Mouse (Mus musculus): ENCODE data around the gene Cd300ld4. TPM values are rescaled to one million over a fixed set of nuclear protein-coding genes. Genes with fewer than 3 reads are reported as not detected.
"Not testable (repeated sequence)": the region's sequence is repeated elsewhere in the genome, so short reads cannot be mapped to it uniquely, and the experiment has no call there.

The Cd300ld4 gene
- total RNA-seq (2021): not detected
- long read RNA-seq: 0 reads

GRCm38 (mm10) chr11:115026912-115027311 is at the start of gene Cd300ld4:
Gene Cd300ld4 (minus strand): TSS chr11:115027012.
- DNase-seq (ENCODE audit: low spot score in 2 of 2): not testable (repeated sequence)

DNA sequence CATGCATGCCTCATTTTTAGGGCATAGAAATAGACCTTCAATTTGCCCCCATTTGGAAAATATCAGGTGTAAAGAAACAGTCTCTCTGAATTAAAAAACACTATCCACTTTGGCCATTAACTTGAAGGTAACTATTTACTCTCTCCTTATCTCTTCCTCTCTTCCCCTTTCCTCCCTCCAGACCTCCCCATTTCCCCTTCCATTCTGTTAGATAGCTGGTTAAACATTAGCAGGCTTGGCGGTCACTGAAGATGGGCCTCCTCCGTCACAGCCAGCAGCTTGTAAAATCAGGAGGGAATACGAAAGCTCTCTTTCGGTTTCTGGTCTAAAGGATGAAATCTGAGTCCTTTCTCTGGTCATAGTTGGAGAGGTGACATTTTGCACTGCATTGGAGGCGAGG is 49.0 kb upstream of the Cd300ld4 start:
- no peak for DNase-seq (ENCODE audit: low spot score in 2 of 2)

- DNase-seq (ENCODE audit: low spot score in 2 of 2): no peak
These were observed 48.6 kb upstream of the Cd300ld4 start for GRCm38 (mm10) chr11:115075407-115075806.

DNA sequence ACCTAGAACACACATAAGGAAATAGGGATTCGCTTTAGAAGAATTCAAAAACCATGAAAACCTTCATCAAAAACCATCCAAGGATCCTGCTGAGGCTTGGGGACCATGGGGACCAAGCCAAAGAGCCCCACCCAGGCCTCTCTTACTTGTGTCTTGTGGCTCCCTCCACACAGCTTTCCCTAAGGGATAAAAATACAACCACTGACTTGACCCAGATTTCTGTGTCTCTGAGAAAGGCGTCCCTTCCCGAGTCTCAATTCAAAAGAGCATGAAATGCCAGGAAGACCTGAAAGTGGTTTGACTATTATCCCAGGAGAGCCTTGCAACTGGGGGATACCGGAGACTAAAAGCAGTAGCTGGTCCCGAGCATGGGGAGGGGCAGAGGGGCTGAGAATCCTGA is 46.2 kb upstream of the Cd300ld4 start:
- DNase-seq (ENCODE audit: low spot score in 2 of 2): no peak

GRCm38 (mm10) chr11:115071631-115072294 is 45.0 kb upstream of the Cd300ld4 start:
- DNase-seq (ENCODE audit: low spot score in 2 of 2): peak in 1 of 2 experiments; percentile 22

DNA sequence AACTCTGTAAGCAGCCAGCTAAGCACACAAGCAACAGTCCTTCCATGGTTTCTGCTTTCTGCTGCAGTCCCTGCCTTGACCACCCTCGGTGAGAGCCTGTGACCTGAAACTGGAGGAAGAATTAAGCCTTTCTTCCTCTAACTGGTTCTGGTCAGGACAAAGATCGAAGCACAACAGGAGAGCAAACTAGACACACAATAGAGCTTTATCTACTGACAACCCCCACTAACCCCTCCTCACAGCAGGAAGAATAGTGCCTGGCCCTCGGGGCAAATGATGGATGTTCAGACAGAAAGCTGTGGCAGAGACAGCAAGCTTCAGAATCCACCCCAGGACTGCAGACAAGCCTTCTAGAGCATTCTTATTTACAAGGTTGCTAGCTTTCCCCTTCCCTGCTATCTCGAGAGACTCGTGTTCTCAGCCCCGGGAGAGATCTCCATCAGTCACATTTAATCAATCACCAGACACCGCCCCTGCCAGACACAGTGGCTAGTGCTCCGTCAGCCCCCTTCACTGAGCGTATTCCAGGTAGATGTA is 44.3 kb upstream of the Cd300ld4 start:
- DNase-seq (ENCODE audit: low spot score in 2 of 2): no peak

- DNase-seq (ENCODE audit: low spot score in 2 of 2): no peak
These were observed 40.0 kb upstream of the Cd300ld4 start for GRCm38 (mm10) chr11:115066768-115067167.

- no peak for DNase-seq (ENCODE audit: low spot score in 2 of 2)
These were observed 35.3 kb upstream of the Cd300ld4 start, which contains the start of gene Cd300e for GRCm38 (mm10) chr11:115062077-115062476. Gene Cd300e (minus strand): TSS chr11:115062177.

DNA sequence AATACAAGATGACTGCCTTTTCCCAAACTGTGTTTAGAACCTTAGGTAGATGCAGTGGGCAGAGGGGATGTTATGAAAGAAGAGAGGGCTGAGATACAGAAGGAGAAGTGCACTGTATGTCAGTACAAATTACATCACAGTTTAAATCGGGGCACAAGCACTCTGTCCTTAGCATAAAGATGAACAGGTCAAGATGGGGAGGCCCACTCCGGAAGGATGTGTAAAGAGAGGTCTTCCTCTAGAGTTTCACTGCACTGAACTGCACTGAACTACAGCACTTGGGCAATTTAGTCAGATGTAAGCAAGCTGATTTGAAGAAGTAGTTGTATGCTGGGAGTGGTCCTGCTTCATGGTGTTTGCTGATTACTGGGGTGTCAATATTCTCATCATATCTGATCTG is 33.0 kb upstream of the Cd300ld4 start:
- DNase-seq (ENCODE audit: low spot score in 2 of 2): no peak

DNA sequence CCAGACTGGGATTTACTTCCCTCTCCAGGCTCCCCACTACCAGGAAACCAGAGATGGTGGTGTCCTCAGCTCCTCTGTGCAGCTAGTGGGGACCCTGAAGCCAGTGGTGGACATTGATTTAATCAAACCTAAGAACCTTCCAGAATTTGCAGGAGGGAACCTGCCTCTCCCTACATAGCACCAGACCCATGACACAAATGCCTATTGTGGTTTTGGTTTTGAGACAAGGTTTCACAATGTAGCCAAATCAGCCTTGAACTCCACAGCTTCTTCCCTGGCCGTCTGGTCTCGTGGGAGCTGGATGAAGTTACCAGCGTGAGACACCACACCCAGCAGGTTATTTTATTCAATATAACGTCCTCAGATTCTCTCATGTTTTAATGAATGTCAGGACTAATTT is 31.9 kb upstream of the Cd300ld4 start:
- DNase-seq (ENCODE audit: low spot score in 2 of 2): no peak

GRCm38 (mm10) chr11:115054537-115054936 is 27.7 kb upstream of the Cd300ld4 start:
- no peak for DNase-seq (ENCODE audit: low spot score in 2 of 2)

DNA sequence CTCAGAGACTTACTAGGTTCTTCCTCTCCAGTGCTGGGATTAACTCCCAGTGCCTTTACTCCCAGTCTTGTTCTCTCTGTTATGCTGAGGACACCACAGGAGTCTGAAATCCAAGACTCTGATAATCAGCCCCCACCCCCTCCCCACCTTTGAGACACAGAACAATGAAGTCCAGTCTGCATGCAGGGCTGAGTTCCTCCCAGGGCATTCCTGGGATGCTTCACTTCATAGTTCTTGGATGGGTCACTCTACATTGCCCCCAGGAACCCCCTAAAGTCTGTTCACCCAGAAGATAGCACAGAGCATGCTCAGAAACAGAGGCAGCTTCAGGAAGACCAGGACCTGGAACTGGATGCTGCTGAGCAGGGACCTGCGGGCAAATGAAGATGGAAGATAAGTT is 26.2 kb upstream of the Cd300ld4 start:
- DNase-seq (ENCODE audit: low spot score in 2 of 2): no peak

DNA sequence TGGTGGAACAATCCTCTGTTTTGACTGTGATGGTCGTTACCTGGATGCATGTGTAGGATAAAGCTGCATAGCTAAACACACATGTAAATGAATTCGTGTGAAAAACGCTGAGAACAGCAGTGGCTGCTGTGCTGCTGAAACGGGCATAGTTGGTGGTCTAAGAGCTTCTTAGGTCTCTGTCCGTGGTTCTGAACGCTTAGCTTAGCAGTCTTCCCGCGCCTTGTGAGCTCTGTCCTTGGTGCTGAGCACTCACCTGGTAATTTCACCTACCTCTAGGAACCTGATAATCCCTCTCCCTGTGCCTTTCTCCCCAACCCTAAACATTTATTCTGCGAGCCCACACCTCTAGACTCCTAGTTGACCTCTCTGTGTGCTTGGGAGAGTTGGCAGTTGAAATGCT is 25.4 kb upstream of the Cd300ld4 start:
- DNase-seq (ENCODE audit: low spot score in 2 of 2): no peak

DNA sequence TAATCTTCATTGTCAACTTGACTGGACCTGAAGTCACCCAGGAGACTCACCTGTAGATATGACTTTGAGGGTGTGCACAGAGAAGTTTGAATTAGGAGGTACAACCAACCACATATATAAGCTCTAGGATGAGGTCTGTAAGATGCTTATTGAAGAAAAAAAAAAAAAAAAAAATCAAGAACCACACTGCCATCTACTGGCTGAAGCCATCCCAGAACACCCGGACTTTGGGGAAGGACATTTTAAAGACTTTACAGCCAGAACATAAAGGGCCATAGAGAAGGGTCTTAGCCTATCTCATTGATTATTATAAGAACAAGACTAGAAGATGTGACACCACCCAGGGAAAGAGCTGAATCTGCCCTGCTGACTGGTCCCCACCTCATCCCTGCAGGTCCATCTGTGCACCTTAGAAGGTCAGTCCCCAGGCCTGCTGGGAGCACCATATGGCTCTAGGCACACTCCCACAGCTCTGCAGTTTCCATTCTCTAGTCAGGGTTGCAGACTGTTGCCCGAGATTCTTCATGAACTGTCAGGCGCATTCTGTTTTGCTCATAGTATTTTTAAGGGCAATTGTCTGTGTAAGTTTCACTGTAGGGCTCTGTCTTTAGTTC is 22.6 kb upstream of the Cd300ld4 start:
- peak in 1 of 2 experiments; percentile 19 for DNase-seq (ENCODE audit: low spot score in 2 of 2)

DNA sequence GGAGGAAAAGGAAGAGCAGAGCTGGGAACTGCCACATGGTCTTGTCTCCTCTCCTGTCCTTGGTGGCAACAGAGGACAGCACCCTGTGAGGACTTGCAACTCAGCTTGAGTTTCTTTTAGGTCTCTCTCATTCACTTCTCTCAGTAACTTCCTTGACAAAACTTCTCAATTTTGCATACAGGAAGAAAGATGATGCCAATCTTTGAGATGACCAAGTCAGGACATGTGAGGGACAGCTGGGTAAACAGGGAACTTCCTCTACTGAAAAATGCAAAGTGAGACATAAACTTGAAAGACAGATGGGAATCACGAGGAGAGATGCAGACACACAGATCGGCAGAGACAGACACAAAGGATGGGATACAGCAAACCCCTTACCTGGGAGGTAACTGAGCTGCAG is 21.4 kb upstream of the Cd300ld4 start, which contains the start of gene Cd300ld3:
TSS of gene Cd300ld3 (minus strand) at position 151 of the 400 bp plus-strand sequence.
- no peak for DNase-seq (ENCODE audit: low spot score in 2 of 2)

DNA sequence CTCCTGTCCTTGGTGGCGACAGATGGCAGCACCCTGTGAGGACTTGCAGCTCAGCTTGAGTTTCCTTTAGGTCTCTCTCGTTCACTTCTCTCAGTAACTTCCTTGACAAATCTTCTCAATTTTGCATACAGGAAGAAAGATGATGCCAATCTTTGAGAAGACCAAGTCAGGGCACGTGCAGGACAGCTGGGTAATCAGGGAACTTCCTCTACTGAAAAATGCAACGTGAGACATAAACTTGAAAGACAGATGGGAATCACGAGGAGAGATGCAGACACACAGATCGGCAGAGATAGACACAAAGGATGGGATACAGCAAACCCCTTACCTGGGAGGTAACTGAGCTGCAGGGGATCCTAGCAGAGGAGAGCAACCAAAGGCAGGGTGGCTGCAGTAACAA is 10.9 kb upstream of the Cd300ld4 start, which contains the start of gene Cd300ld5:
TSS of gene Cd300ld5 (minus strand) at position 101 of the 400 bp plus-strand sequence.
- DNase-seq (ENCODE audit: low spot score in 2 of 2): not testable (repeated sequence)

DNA sequence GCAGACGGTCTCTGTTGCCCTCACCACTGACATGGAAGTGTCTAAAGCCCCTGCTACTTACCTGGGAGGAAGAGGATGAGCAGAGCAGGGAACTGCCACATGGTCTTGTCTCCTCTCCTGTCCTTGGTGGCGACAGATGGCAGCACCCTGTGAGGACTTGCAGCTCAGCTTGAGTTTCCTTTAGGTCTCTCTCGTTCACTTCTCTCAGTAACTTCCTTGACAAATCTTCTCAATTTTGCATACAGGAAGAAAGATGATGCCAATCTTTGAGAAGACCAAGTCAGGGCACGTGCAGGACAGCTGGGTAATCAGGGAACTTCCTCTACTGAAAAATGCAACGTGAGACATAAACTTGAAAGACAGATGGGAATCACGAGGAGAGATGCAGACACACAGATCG is 10.7 kb downstream of the Cd300ld4 start, which contains the start of gene Cd300ld2:
TSS of gene Cd300ld2 (minus strand) at position 101 of the 400 bp plus-strand sequence.
- not testable (repeated sequence) for DNase-seq (ENCODE audit: low spot score in 2 of 2)

DNA sequence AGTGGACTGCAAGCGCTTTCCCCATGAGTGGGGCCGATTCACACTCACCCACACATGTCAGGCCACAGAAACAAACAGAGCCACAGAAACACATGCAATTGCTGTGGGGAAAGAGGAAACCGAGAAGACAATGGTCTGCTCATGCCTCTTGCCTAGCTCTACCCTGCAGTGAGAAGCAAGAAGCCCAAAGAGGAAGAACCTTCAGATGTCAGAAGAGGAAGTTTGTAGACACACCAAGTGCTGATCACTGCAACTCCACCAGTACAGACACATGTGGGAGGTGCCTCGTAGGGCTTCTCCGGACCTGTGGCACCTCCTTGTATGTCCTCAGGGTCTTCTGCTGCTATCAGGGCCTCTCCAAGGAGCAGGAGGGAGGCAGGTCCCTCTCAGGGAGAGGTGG is 22.7 kb downstream of the Cd300ld4 start:
- DNase-seq (ENCODE audit: low spot score in 2 of 2): no peak

DNA sequence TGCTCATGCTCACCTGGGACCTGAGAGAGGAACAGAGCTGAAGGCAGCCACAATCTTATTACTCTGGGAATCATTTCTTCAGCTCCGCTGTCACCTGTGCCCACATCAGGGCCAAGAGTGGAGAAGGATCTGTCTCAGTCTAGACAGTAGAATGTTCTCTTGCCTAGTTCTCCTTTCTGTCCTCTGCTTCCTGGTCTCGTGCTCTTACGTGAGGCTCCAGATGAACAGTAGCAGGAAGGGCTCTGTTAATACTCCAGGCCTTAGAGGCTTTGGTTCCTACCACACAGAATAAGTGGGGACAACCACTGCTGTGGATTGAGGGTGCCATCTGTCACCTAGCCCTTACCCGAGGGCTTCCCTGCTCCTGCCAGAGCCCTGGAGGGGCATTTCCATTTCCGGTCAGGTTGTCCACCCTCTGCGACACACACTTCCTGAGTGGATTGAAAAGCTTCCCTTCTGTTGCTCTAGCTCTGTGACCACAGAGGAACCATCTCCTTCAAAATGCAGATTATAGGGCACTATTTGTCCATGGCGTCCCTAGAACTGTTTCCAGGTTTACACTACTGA is 25.3 kb downstream of the Cd300ld4 start, which contains the start of gene Cd300c2:
TSS of gene Cd300c2 (minus strand) at position 407 of the 567 bp plus-strand sequence.
- no peak for DNase-seq (ENCODE audit: low spot score in 2 of 2)

- no peak for DNase-seq (ENCODE audit: low spot score in 2 of 2)
These were observed 37.0 kb downstream of the Cd300ld4 start, which contains the start of gene Cd300ld for GRCm38 (mm10) chr11:114989793-114990192. Gene Cd300ld (minus strand): TSS chr11:114989922.

GRCm38 (mm10) chr11:114981866-114982265 is 44.9 kb downstream of the Cd300ld4 start:
- DNase-seq (ENCODE audit: low spot score in 2 of 2): no peak

DNA sequence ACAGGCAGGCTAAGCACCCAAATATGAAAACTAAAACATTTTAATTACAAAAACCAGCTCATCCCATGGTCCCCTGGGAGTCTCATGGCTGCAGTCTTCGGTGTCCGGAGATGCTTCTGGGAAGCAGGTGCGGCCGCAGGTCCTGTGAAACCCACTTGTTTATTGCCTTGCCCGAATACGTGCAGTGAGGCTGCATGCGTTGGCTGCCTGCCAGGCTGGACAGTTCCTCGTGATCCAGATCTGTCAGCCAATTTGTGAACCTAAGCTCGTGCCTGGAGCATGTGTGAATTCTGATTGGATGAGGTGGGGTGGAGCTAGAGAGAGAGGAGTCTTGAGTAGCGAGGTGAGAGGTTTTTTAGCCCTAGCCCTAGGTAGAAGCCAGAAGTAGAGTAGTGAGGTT is 54.1 kb downstream of the Cd300ld4 start:
- no peak for DNase-seq (ENCODE audit: low spot score in 2 of 2)

All from layer of hippocampus, postnatal 10 days (tissue).